16 mouse cellular contexts compared by ENCODE assay signal in the genomic region with DNA sequence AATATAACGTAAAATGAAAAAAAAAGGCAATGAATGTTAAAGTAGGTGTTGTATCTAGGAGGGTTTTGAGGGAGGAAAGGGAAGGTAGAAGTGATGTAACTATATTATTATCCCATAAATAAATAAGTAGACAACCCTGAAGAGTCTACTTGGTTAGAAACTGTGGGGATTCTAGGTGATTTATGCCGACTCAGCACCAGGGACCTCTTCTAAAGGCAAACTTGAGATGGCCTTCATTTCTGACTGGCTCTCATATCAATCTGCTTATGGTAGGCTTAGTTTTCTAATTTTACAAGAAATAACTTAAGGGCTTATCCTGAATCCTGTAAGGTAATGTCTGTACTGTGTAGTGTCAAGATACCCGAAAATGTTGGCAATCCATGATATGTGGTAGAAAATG.
"Had no signal": no experiment of that assay in that cellular context is flagged by ENCODE, and none has a peak within 500 bp of the region (broad histone marks: within the 10 kb centered on the region; RNA-seq: fewer than 3 reads in every experiment).

No protein-coding gene starts in this region.

- H3K27me3 ChIP-seq: neural tube, embryonic 13.5 days; neural tube, embryonic 15.5 days; stomach, embryonic 15.5 days had no signal

- H3K4me3 ChIP-seq: neural tube, embryonic 13.5 days; neural tube, embryonic 15.5 days; stomach, embryonic 15.5 days had no signal

- DNase-seq: retina, postnatal 1 day; right cerebral cortex, adult 18-20 months; right cerebral cortex, postnatal 14 days; right cerebral cortex, postnatal 25 days; right cerebral cortex, postnatal 4 days; spleen, adult 18-20 months; thymus, adult 18-20 months; thymus, adult 2 months; thymus, postnatal 14 days; thymus, postnatal 25 days; thymus, postnatal 36 days; thymus, postnatal 4 days had no signal

- H3K4me1 ChIP-seq: neural tube, embryonic 13.5 days; neural tube, embryonic 15.5 days; stomach, embryonic 15.5 days had no signal

- H3K9me3 ChIP-seq: neural tube, embryonic 13.5 days; neural tube, embryonic 15.5 days; stomach, embryonic 15.5 days had no signal

- H3K4me2 ChIP-seq: neural tube, embryonic 13.5 days; neural tube, embryonic 15.5 days; stomach, embryonic 15.5 days had no signal

- H3K36me3 ChIP-seq: neural tube, embryonic 13.5 days; neural tube, embryonic 15.5 days; stomach, embryonic 15.5 days had no signal

- H3K27ac ChIP-seq: neural tube, embryonic 13.5 days; neural tube, embryonic 15.5 days; stomach, embryonic 15.5 days; stomach, postnatal 0 days had no signal

- H3K9ac ChIP-seq: neural tube, embryonic 13.5 days; neural tube, embryonic 15.5 days; stomach, embryonic 15.5 days had no signal
